Mouse (Mus musculus) hindbrain, embryonic 12.5 days (tissue): Measurements from ENCODE around the gene Mvb12a. TPM values are rescaled to one million over a fixed set of nuclear protein-coding genes. Genes with fewer than 3 reads are reported as not detected.
A peak's percentile ranks its signal among the peaks of the same experiment; 100 is the strongest.

ENCODE experiments used
- ATAC-seq: fragments of 200-750 bp; cut with Nextera tagmentation; 2 replicates; pipeline ENCODE4 v1.8.0; 2017; ENCODE audit warnings: moderate TSS enrichment; ENCODE audit not compliant: low FRiP score
- H3K27ac ChIP-seq: fragments of 300-500 bp; sonication (generic); 2 replicates; pipeline ENCODE4 v1.5.1; 2016; ENCODE audit warnings: mild to moderate bottlenecking
- H3K27me3 ChIP-seq: fragments of 300-500 bp; sonication (generic); 2 replicates; pipeline ENCODE4 v1.6.1; 2016; ENCODE audit warnings: mild to moderate bottlenecking
- H3K36me3 ChIP-seq: fragments of 300-500 bp; sonication (generic); 2 replicates; pipeline ENCODE4 v1.6.1; 2016; ENCODE audit warnings: mild to moderate bottlenecking
- H3K4me1 ChIP-seq: fragments of 300-500 bp; sonication (generic); 2 replicates; pipeline ENCODE4 v1.6.1; 2016
- H3K4me2 ChIP-seq: fragments of 300-500 bp; sonication (generic); replicated peaks from 2 replicates; pipeline ENCODE4 v1.6.1; 2016; ENCODE audit warnings: mild to moderate bottlenecking
- H3K4me3 ChIP-seq: fragments of 300-500 bp; sonication (generic); 2 replicates; pipeline ENCODE4 v1.5.1; 2016; ENCODE audit warnings: mild to moderate bottlenecking
- H3K9ac ChIP-seq: fragments of 300-500 bp; sonication (generic); 2 replicates; pipeline ENCODE4 v1.6.1; 2016; ENCODE audit warnings: mild to moderate bottlenecking, moderate library complexity
- H3K9me3 ChIP-seq: fragments of 300-500 bp; sonication (generic); replicated peaks from 2 replicates; pipeline ENCODE4 v1.6.1; 2016; ENCODE audit warnings: mild to moderate bottlenecking
- WGBS: fragments of 180-500 bp; shearing (Covaris S2); methylation state at CpG from one replicate; pipeline ENCODE4 v1.1.7; 2016; 5-methylcytosine and 5-hydroxymethylcytosine counted together
- polyA plus RNA-seq: library from polyadenylated mRNA; unstranded; fragments of >200 nt; fragmentation: Nextera tagmentation; extraction: Ambion mirVana; gene quantifications from 2 replicates; pipeline ENCODE4 v1.2.1, GENCODE M21; 2016

Mvb12a gene
- polyA plus RNA-seq, 1 experiment from 2014 or later: 58.4 TPM

GRCm38 (mm10) chr8:71558071-71558957 is 15.6 kb downstream of the Mvb12a start, which contains the start of gene Tmem221:
TSS of gene Tmem221 (minus strand) at chr8:71558871.
- H3K4me1 ChIP-seq: peaks cover 13% of the 10 kb centered on the region; the same call in 1 of the 2 replicates
- H3K27me3 ChIP-seq: peaks cover 88% of the 10 kb centered on the region
- H3K4me3 ChIP-seq: peak within 1 kb of the TSS; percentile 10
- WGBS: 3% methylated on average over 70 of the region's 70 CpGs
- no peaks in the 10 kb centered on the region for H3K36me3 ChIP-seq
- H3K4me2 ChIP-seq: peak within 1 kb of the TSS; percentile 35
- H3K9me3 ChIP-seq: no peaks in the 10 kb centered on the region
- H3K27ac ChIP-seq: no peak within 1 kb of the TSS
- H3K9ac ChIP-seq: no peak within 1 kb of the TSS
- ATAC-seq: no peak

GRCm38 (mm10) chr8:71558958-71559690 is 16.4 kb downstream of the Mvb12a start:
- H3K9ac ChIP-seq: no peak overlapping the region

GRCm38 (mm10) chr8:71560071-71560470 is 17.3 kb downstream of the Mvb12a start:
- WGBS: 86% methylated on average over 3 of the region's 3 CpGs
- no peak for ATAC-seq
- no peak overlapping the region for H3K9ac ChIP-seq
- no peaks in the 10 kb centered on the region for H3K9me3 ChIP-seq
- H3K4me3 ChIP-seq: no peak overlapping the region
- H3K27ac ChIP-seq: no peak overlapping the region
- no peaks in the 10 kb centered on the region for H3K36me3 ChIP-seq
- peaks cover 13% of the 10 kb centered on the region; the same call in 1 of the 2 replicates for H3K4me1 ChIP-seq
- H3K4me2 ChIP-seq: no peak overlapping the region
- peaks cover 96% of the 10 kb centered on the region for H3K27me3 ChIP-seq

More at GRCm38 (mm10) chr8:71558958-71559690, 16.4 kb downstream of the Mvb12a start:
- H3K4me2 ChIP-seq: peak overlapping the region; percentile 35
- H3K4me1 ChIP-seq: peaks cover 13% of the 10 kb centered on the region; the same call in 1 of the 2 replicates
- 2% methylated on average over 24 of the region's 24 CpGs for WGBS
- H3K27ac ChIP-seq: no peak overlapping the region
- no peaks in the 10 kb centered on the region for H3K36me3 ChIP-seq
- peaks cover 91% of the 10 kb centered on the region for H3K27me3 ChIP-seq
- ATAC-seq: no peak
- no peaks in the 10 kb centered on the region for H3K9me3 ChIP-seq
- H3K4me3 ChIP-seq: peak overlapping the region; percentile 10

- no peaks in the 10 kb centered on the region for H3K9me3 ChIP-seq
- no peaks in the 10 kb centered on the region for H3K36me3 ChIP-seq
- no peak overlapping the region for H3K4me2 ChIP-seq
- WGBS: 90% methylated on average over 5 of the region's 5 CpGs
- peaks cover 13% of the 10 kb centered on the region; the same call in 1 of the 2 replicates for H3K4me1 ChIP-seq
- no peak for ATAC-seq
- peaks cover 93% of the 10 kb centered on the region for H3K27me3 ChIP-seq
- H3K27ac ChIP-seq: no peak overlapping the region
- no peak overlapping the region for H3K4me3 ChIP-seq
- H3K9ac ChIP-seq: no peak overlapping the region
Measured at GRCm38 (mm10) chr8:71560765-71561164, 18.0 kb downstream of the Mvb12a start.

GRCm38 (mm10) chr8:71561401-71561800 is 18.7 kb downstream of the Mvb12a start:
- Histone ChIP-seq H3K27ac (no peak overlapping the region), H3K27me3 (peaks cover 92% of the 10 kb centered on the region), H3K4me1 (peaks cover 13% of the 10 kb centered on the region; the same call in 1 of the 2 replicates), H3K4me2 (no peak overlapping the region), H3K9ac (no peak overlapping the region), H3K9me3 (no peaks in the 10 kb centered on the region), H3K4me3 (no peak overlapping the region), H3K36me3 (no peaks in the 10 kb centered on the region)
- ATAC-seq: 0 out of 2 replicates have a peak, but pooled peaks have one; percentile 46
- WGBS: 5% methylated on average over 15 of the region's 15 CpGs

- Histone ChIP-seq H3K4me2 (peak overlapping the region; percentile 42), H3K9ac (no peak overlapping the region), H3K27ac (no peak overlapping the region), H3K27me3 (peaks cover 88% of the 10 kb centered on the region), H3K4me3 (peak overlapping the region; percentile 18; the same call in 1 of the 2 replicates), H3K4me1 (peaks cover 13% of the 10 kb centered on the region; the same call in 1 of the 2 replicates), H3K36me3 (no peaks in the 10 kb centered on the region), H3K9me3 (no peaks in the 10 kb centered on the region)
- ATAC-seq: 0 out of 2 replicates have a peak, but pooled peaks have one; percentile 21
- WGBS: 1% methylated on average over 33 of the region's 33 CpGs
Measured at GRCm38 (mm10) chr8:71562751-71563150, 20.0 kb downstream of the Mvb12a start.

GRCm38 (mm10) chr8:71563992-71564391 is 21.3 kb downstream of the Mvb12a start:
- peaks cover 88% of the 10 kb centered on the region for H3K27me3 ChIP-seq
- no peak for ATAC-seq
- H3K27ac ChIP-seq: no peak overlapping the region
- H3K4me3 ChIP-seq: no peak overlapping the region
- peaks cover 16% of the 10 kb centered on the region for H3K4me1 ChIP-seq
- no peaks in the 10 kb centered on the region for H3K36me3 ChIP-seq
- no peak overlapping the region for H3K4me2 ChIP-seq
- no peak overlapping the region for H3K9ac ChIP-seq
- H3K9me3 ChIP-seq: no peaks in the 10 kb centered on the region
- 94% methylated on average over 4 of the region's 4 CpGs for WGBS

GRCm38 (mm10) chr8:71566501-71566900 is 23.8 kb downstream of the Mvb12a start, which contains the start of gene Nxnl1:
TSS of gene Nxnl1 (minus strand) at chr8:71566601.
- Histone ChIP-seq H3K4me3 (no peak within 1 kb of the TSS), H3K4me2 (no peak within 1 kb of the TSS), H3K27me3 (peaks cover 64% of the 10 kb centered on the region), H3K4me1 (peaks cover 25% of the 10 kb centered on the region), H3K9me3 (no peaks in the 10 kb centered on the region), H3K9ac (peak within 1 kb of the TSS; percentile 13; the same call in 1 of the 2 replicates), H3K36me3 (no peaks in the 10 kb centered on the region), H3K27ac (no peak within 1 kb of the TSS)
- no peak for ATAC-seq
- 54% methylated on average over 3 of the region's 3 CpGs for whole genome bisulfite sequencing

- 71% methylated on average over 7 of the region's 7 CpGs for WGBS
- Histone ChIP-seq H3K9ac (no peak overlapping the region), H3K4me3 (no peak overlapping the region), H3K4me1 (peaks cover 23% of the 10 kb centered on the region), H3K9me3 (no peaks in the 10 kb centered on the region), H3K4me2 (no peak overlapping the region), H3K27me3 (peaks cover 53% of the 10 kb centered on the region), H3K36me3 (no peaks in the 10 kb centered on the region), H3K27ac (no peak overlapping the region)
- no peak for ATAC-seq
Measured at GRCm38 (mm10) chr8:71567587-71567986, 24.9 kb downstream of the Mvb12a start.

- H3K4me3 ChIP-seq: peak within 1 kb of the TSS; percentile 56
- 10% methylated on average over 12 of the region's 13 CpGs for WGBS
- H3K4me1 ChIP-seq: peaks cover 17% of the 10 kb centered on the region
- ATAC-seq: no peak
- peak within 1 kb of the TSS; percentile 91 for H3K4me2 ChIP-seq
- H3K36me3 ChIP-seq: no peaks in the 10 kb centered on the region
- H3K27ac ChIP-seq: peak within 1 kb of the TSS; percentile 78
- H3K27me3 ChIP-seq: peaks cover 45% of the 10 kb centered on the region
- peak within 1 kb of the TSS; percentile 73 for H3K9ac ChIP-seq
- no peaks in the 10 kb centered on the region for H3K9me3 ChIP-seq
Measured at GRCm38 (mm10) chr8:71568387-71568937, 25.7 kb downstream of the Mvb12a start, which contains the start of gene Slc27a1. TSS of gene Slc27a1 (plus strand) at chr8:71568882.

GRCm38 (mm10) chr8:71568941-71569340 is 26.2 kb downstream of the Mvb12a start:
- Histone ChIP-seq H3K4me2 (peak overlapping the region; percentile 91), H3K9me3 (no peaks in the 10 kb centered on the region), H3K9ac (peak overlapping the region; percentile 73; the same call in 1 of the 2 replicates), H3K27me3 (peaks cover 40% of the 10 kb centered on the region), H3K27ac (peak overlapping the region; percentile 78), H3K36me3 (no peaks in the 10 kb centered on the region), H3K4me3 (peak overlapping the region; percentile 56), H3K4me1 (peaks cover 17% of the 10 kb centered on the region)
- WGBS: 13% methylated on average over 6 of the region's 6 CpGs
- ATAC-seq: no peak
